Mouse (Mus musculus) lung, postnatal 0 days (tissue): ENCODE data around the gene Med16. TPM values are rescaled to one million over a fixed set of nuclear protein-coding genes. Genes with fewer than 3 reads are reported as not detected.
A peak's percentile ranks its signal among the peaks of the same experiment; 100 is the strongest.

ENCODE experiments used
- ATAC-seq: fragments of 200-750 bp; cut with Nextera tagmentation; 2 replicates; pipeline ENCODE4 v1.8.0; 2017; ENCODE audit warnings: moderate library complexity
- DNase-seq: peaks from one replicate; pipeline ENCODE4 v3.0.0-alpha.2; 2016; ENCODE audit warnings: low spot score
- H3K27ac ChIP-seq: fragments of 300-500 bp; sonication (generic); 2 replicates; pipeline ENCODE4 v1.5.1; 2014; ENCODE audit warnings: antibody characterized with exemption, mild to moderate bottlenecking, low read length, mixed read lengths
- H3K27me3 ChIP-seq: fragments of 300-500 bp; sonication (generic); replicated peaks from 2 replicates; pipeline ENCODE4 v1.6.1; 2014; ENCODE audit warnings: low read length, mixed read lengths; ENCODE audit not compliant: insufficient read depth
- H3K36me3 ChIP-seq: fragments of 300-500 bp; sonication (generic); 2 replicates; pipeline ENCODE4 v1.6.1; 2014; ENCODE audit warnings: low read length, mixed read lengths; ENCODE audit not compliant: insufficient read depth
- H3K4me1 ChIP-seq: fragments of 300-500 bp; sonication (generic); 2 replicates; pipeline ENCODE4 v1.6.1; 2014; ENCODE audit warnings: antibody characterized with exemption, low read depth, low read length, mixed read lengths; ENCODE audit not compliant: insufficient read depth
- H3K4me2 ChIP-seq: fragments of 300-500 bp; sonication (generic); replicated peaks from 2 replicates; pipeline ENCODE4 v1.6.1; 2014; ENCODE audit warnings: low read depth, mild to moderate bottlenecking, low read length, moderate library complexity, mixed read lengths
- H3K4me3 ChIP-seq: fragments of 300-500 bp; sonication (generic); 2 replicates; pipeline ENCODE4 v1.5.1; 2014; ENCODE audit warnings: low read depth, low read length
- H3K9ac ChIP-seq: fragments of 300-500 bp; sonication (generic); replicated peaks from 2 replicates; pipeline ENCODE4 v1.6.1; 2014; ENCODE audit warnings: low read depth, mild to moderate bottlenecking
- H3K9me3 ChIP-seq: fragments of 300-500 bp; sonication (generic); 2 replicates; pipeline ENCODE4 v1.6.1; 2016; ENCODE audit warnings: low read length, mixed read lengths
- CTCF ChIP-seq: IDR thresholded peaks from 2 replicates; pipeline ENCODE4 v1.5.1; 2016; ENCODE audit warnings: antibody characterized with exemption, mild to moderate bottlenecking
- EP300 ChIP-seq: IDR thresholded peaks from 2 replicates; pipeline ENCODE4 v1.6.1; 2016; ENCODE audit warnings: antibody characterized with exemption, mild to moderate bottlenecking, control low read depth
- WGBS: fragments of 180-500 bp; shearing (Covaris S2); extraction: QIAGEN DNeasy Blood & Tissue Kit; methylation state at CpG from one replicate; pipeline ENCODE4 v1.1.7; 2014; 5-methylcytosine and 5-hydroxymethylcytosine counted together
- polyA plus RNA-seq: library from polyadenylated mRNA; unstranded; fragments of >200 nt; fragmentation: Nextera tagmentation; extraction: Ambion mirVana; gene quantifications from 2 replicates; pipeline ENCODE4 v1.2.1, GENCODE M21; 2015

The Med16 gene
- polyA plus RNA-seq, 1 experiment from 2014 or later, result 32.8 TPM

GRCm38 (mm10) chr10:79866601-79867000 is 42.1 kb downstream of the Med16 start:
- Histone ChIP-seq H3K27me3 (no peaks in the 10 kb centered on the region), H3K9me3 (no peaks in the 10 kb centered on the region), H3K4me3 (no peak overlapping the region), H3K27ac (no peak overlapping the region), H3K9ac (no peak overlapping the region), H3K4me1 (no peaks in the 10 kb centered on the region), H3K36me3 (peaks cover 19% of the 10 kb centered on the region), H3K4me2 (no peak overlapping the region)
- TF ChIP-seq CTCF, result no peak
- no peak for TF ChIP-seq EP300
- DNase-seq (no peak), ATAC-seq (no peak)
- WGBS, result 73% methylated on average over 11 of the region's 11 CpGs

GRCm38 (mm10) chr10:79865801-79866295 is 42.9 kb downstream of the Med16 start:
- H3K9me3 ChIP-seq, result no peaks in the 10 kb centered on the region
- TF ChIP-seq EP300, result no peak
- TF ChIP-seq CTCF, result peak; percentile 68
- H3K27me3 ChIP-seq, result no peaks in the 10 kb centered on the region
- no peak overlapping the region for H3K4me3 ChIP-seq
- H3K4me1 ChIP-seq, result no peaks in the 10 kb centered on the region
- H3K36me3 ChIP-seq, result peaks cover 26% of the 10 kb centered on the region
- WGBS, result 65% methylated on average over 19 of the region's 19 CpGs
- H3K4me2 ChIP-seq, result no peak overlapping the region
- H3K27ac ChIP-seq, result no peak overlapping the region
- H3K9ac ChIP-seq, result no peak overlapping the region
- ATAC-seq (peak; percentile 16; the same call in 1 of the 2 replicates), DNase-seq (no peak)

- no peak for TF ChIP-seq CTCF
- no peak for TF ChIP-seq EP300
- peak; percentile 11; the same call in 1 of the 2 replicates for ATAC-seq
- no peak overlapping the region for H3K27ac ChIP-seq
- no peak for DNase-seq
- no peak overlapping the region for H3K4me2 ChIP-seq
- 33% methylated on average over 11 of the region's 12 CpGs for WGBS
- H3K4me1 ChIP-seq, result no peaks in the 10 kb centered on the region
- H3K27me3 ChIP-seq, result no peaks in the 10 kb centered on the region
- H3K4me3 ChIP-seq, result no peak overlapping the region
- no peaks in the 10 kb centered on the region for H3K9me3 ChIP-seq
- H3K9ac ChIP-seq, result no peak overlapping the region
- H3K36me3 ChIP-seq, result peaks cover 32% of the 10 kb centered on the region
These were observed 43.5 kb downstream of the Med16 start for GRCm38 (mm10) chr10:79865189-79865601.

- peak; percentile 1; the same call in 1 of the 2 replicates for ATAC-seq
These were observed 44.2 kb downstream of the Med16 start for GRCm38 (mm10) chr10:79864351-79865188.

GRCm38 (mm10) chr10:79862925-79863324 is 45.8 kb downstream of the Med16 start:
- no peak for ATAC-seq
- H3K27me3 ChIP-seq, result no peaks in the 10 kb centered on the region
- WGBS, result 55% methylated on average over 9 of the region's 10 CpGs
- H3K4me2 ChIP-seq, result no peak overlapping the region
- TF ChIP-seq CTCF, result no peak
- H3K4me1 ChIP-seq, result peaks cover 9% of the 10 kb centered on the region
- no peak for DNase-seq
- H3K9me3 ChIP-seq, result no peaks in the 10 kb centered on the region
- no peak overlapping the region for H3K4me3 ChIP-seq
- H3K9ac ChIP-seq, result no peak overlapping the region
- H3K27ac ChIP-seq, result no peak overlapping the region
- peaks cover 42% of the 10 kb centered on the region for H3K36me3 ChIP-seq

More at GRCm38 (mm10) chr10:79864351-79865188, 44.2 kb downstream of the Med16 start:
- no peak for DNase-seq
- Histone ChIP-seq H3K27ac (no peak overlapping the region), H3K4me2 (no peak overlapping the region), H3K9me3 (no peaks in the 10 kb centered on the region), H3K4me1 (no peaks in the 10 kb centered on the region), H3K4me3 (no peak overlapping the region), H3K9ac (no peak overlapping the region), H3K36me3 (peaks cover 38% of the 10 kb centered on the region), H3K27me3 (no peaks in the 10 kb centered on the region)
- 50% methylated on average over 10 of the region's 10 CpGs for WGBS
- TF ChIP-seq CTCF, result 0 out of 2 replicates have a peak, but pooled peaks have one; percentile 1
- TF ChIP-seq EP300, result no peak

GRCm38 (mm10) chr10:79862049-79862788 is 46.5 kb downstream of the Med16 start:
- Histone ChIP-seq H3K4me1 (peaks cover 15% of the 10 kb centered on the region), H3K27ac (no peak overlapping the region), H3K9ac (no peak overlapping the region), H3K27me3 (no peaks in the 10 kb centered on the region), H3K4me2 (no peak overlapping the region), H3K9me3 (no peaks in the 10 kb centered on the region), H3K36me3 (peaks cover 42% of the 10 kb centered on the region), H3K4me3 (no peak overlapping the region)
- DNase-seq, result no peak
- TF ChIP-seq EP300 (no peak), CTCF (no peak)
- WGBS, result 84% methylated on average over 23 of the region's 23 CpGs
- ATAC-seq, result no peak
